Mouse (Mus musculus) bone marrow macrophage, adult 2 months (primary cell): ENCODE data around the gene Eif2s2. TPM values are rescaled to one million over a fixed set of nuclear protein-coding genes. Genes with fewer than 3 reads are reported as not detected.

Experiments used
- H3K27ac ChIP-seq: 2 replicates; pipeline ENCODE4 v1.5.1; 2012; ENCODE audit warnings: low read depth, low read length; ENCODE audit not compliant: insufficient read depth
- H3K4me1 ChIP-seq: 2 replicates; pipeline ENCODE4 v1.6.1; 2012; ENCODE audit warnings: low read length; ENCODE audit not compliant: control insufficient read depth, insufficient read depth
- H3K4me3 ChIP-seq: 2 replicates; pipeline ENCODE4 v1.5.1; 2012; ENCODE audit warnings: mild to moderate bottlenecking, low read length, moderate library complexity; ENCODE audit not compliant: insufficient read depth
- CTCF ChIP-seq: IDR thresholded peaks from 2 replicates; pipeline ENCODE4 v1.5.1; 2012; ENCODE audit warnings: low read depth, mild to moderate bottlenecking, low read length, moderate library complexity
- POLR2A ChIP-seq: IDR thresholded peaks from 2 replicates; pipeline ENCODE4 v1.6.1; 2012; ENCODE audit warnings: mild to moderate bottlenecking, low read depth, low read length, borderline replicate concordance
- polyA plus RNA-seq: library from polyadenylated mRNA; stranded (reverse); fragments of >200 nt; gene quantifications from 2 replicates; pipeline ENCODE4 v1.2.4, GENCODE M21; 2012; ENCODE audit not compliant: missing spikeins, insufficient read depth, insufficient read length

Eif2s2 gene
- polyA plus RNA-seq, 1 experiment = 53.3 TPM

DNA sequence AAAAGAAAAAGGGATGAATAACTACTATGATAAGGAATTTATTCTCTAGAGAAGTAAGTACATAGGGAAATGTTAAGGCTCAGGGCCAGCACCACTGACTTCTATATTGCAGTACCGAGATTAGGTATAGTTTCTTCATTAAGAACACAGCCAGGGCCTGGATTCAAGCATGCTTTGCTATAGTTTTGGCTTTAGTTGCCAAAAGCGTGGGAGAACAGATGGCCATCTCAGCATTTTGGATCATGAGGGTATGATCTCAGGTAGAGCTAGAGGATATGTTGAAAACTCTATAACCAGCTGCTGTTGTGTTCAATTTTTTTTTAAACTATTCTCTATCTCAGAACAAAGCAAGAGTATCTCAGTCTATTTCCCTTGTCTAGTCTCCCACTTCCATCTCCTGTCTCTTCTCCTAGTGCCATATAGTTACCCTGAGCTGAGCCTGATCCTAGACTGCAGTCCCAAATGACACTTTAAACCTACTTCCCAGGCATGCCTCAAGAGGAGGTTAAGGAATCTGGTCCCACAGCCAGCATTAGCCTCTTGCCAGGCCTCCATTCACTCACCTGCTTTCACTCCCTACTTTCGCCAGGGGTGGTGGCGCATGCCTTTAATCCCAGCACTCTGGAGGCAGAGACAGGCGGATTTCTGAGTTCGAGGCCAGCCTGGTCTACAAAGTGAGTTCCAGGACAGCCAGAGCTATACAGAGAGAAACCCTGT, 58.4 kb downstream of the Eif2s2 start:
- TF ChIP-seq CTCF (no peak), POLR2A (no peak)
- Histone ChIP-seq H3K4me1 (peaks cover 9% of the 10 kb centered on the region; the same call in 1 of the 2 replicates), H3K4me3 (no peak overlapping the region), H3K27ac (no peak overlapping the region)

DNA sequence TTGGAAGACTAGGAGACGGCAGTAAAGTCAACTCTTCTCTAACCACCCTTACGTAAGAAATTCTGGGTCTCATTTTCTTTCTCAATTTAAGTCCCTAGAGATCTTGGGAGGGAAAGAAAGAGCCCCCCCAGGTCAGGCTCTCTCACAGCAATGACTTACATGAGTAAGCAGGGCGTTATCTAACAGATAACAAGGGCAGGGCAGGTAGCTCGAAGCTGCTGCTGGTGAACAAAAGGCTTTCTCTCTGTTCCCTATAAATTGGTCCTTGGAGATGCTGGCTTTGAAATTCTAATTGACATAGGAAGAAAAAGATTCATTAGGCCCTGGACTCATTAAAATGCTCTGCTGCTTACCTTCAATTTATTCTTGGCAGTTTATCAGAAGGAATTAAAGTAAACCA, 60.3 kb downstream of the Eif2s2 start:
- TF ChIP-seq POLR2A = no peak
- TF ChIP-seq CTCF = no peak
- H3K27ac ChIP-seq = no peak overlapping the region
- peaks cover 9% of the 10 kb centered on the region; the same call in 1 of the 2 replicates for H3K4me1 ChIP-seq
- no peak overlapping the region for H3K4me3 ChIP-seq

DNA sequence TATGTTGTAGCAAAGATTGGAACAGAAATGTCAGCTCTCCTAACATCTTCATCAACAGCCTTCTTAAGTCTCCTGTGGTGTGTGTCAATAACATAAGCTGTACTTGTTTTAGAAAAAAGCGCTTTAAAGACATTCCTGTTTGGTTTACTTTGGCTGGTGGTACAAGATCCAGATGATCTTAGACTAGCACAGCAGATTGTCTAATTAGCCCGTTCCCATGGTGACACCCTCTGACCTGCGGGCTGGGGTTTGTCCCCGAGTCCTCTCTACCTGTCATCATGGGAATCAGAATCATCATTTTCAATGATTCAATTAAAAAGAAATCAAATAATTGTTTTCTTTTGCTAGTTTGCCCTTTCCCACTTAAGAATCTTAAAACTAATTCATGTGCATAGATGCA, 65.2 kb downstream of the Eif2s2 start:
- Histone ChIP-seq H3K4me3 (no peak overlapping the region), H3K27ac (no peak overlapping the region), H3K4me1 (peaks cover 9% of the 10 kb centered on the region; the same call in 1 of the 2 replicates)
- TF ChIP-seq POLR2A = no peak
- TF ChIP-seq CTCF = no peak

DNA sequence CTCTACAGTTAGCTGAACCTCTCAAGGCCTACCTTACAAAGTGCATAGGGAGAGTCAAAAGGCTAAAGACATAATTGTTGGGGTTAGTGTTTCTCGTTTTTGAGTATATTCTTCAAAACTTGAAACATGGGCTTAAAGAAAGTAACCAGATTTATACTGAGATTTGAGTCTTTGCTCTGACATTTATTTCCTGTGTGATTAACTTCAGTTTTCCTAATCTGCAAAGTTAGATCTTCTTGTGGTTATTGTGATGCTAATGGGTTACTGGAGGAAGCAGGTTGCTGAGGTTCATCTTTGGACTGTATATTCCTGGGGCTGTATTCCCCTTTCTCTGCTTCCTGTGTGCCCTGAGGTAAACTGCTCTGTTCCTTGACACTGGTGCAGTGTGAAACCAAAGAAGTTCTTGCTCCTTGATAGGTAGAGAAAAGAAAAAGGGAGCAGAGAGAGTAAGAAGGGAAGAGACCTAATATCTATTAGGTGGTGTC, 66.6 kb downstream of the Eif2s2 start:
- no peak overlapping the region for H3K27ac ChIP-seq
- peaks cover 9% of the 10 kb centered on the region for H3K4me1 ChIP-seq
- H3K4me3 ChIP-seq = no peak overlapping the region
- TF ChIP-seq POLR2A (no peak), CTCF (no peak)

Other genes starting within 250 kb of the Eif2s2 start
- gene Chmp4b, start 241.2 kb downstream of the Eif2s2 start, polyA plus RNA-seq = 217 and 221 TPM in 2 replicates
- not detected in 2 replicates for gene Gm14214, start 122.9 kb downstream of the Eif2s2 start, polyA plus RNA-seq
- gene Raly, start 101.8 kb downstream of the Eif2s2 start, polyA plus RNA-seq = 108 and 129 TPM in 2 replicates
- not detected in 2 replicates for gene a, start 101.5 kb downstream of the Eif2s2 start, polyA plus RNA-seq
- not detected in 2 replicates for gene Gm14226, start 125.3 kb upstream of the Eif2s2 start, polyA plus RNA-seq
- 3.6 and 7.8 TPM in 2 replicates for gene Ahcy, start 181.6 kb upstream of the Eif2s2 start, polyA plus RNA-seq
- 46.5 and 52.1 TPM in 2 replicates for gene Itch, start 240.6 kb upstream of the Eif2s2 start, polyA plus RNA-seq